Mouse (Mus musculus) hindbrain, embryonic 11.5 days (tissue): ENCODE data around the gene Got1. TPM values are rescaled to one million over a fixed set of nuclear protein-coding genes. Genes with fewer than 3 reads are reported as not detected.
"Not testable (repeated sequence)": the region's sequence is repeated elsewhere in the genome, so short reads cannot be mapped to it uniquely, and the experiment has no call there.

Experiments used
- ATAC-seq: fragments of 200-750 bp; cut with Nextera tagmentation; 2 replicates; pipeline ENCODE4 v1.8.0; 2017; ENCODE audit warnings: mild to moderate bottlenecking, moderate TSS enrichment, moderate library complexity; ENCODE audit not compliant: low FRiP score
- DNase-seq: peaks from one replicate; pipeline ENCODE4 v3.0.0-alpha.2; 2015; ENCODE audit warnings: low spot score
- H3K27ac ChIP-seq: fragments of 300-500 bp; sonication (generic); 2 replicates; pipeline ENCODE4 v1.5.1; 2014; ENCODE audit warnings: mild to moderate bottlenecking, low read depth, low read length
- H3K27me3 ChIP-seq: fragments of 300-500 bp; sonication (generic); 2 replicates; pipeline ENCODE4 v1.6.1; 2014; ENCODE audit warnings: mild to moderate bottlenecking, low read length, moderate library complexity, mixed read lengths; ENCODE audit not compliant: control insufficient read depth, insufficient read depth
- H3K36me3 ChIP-seq: fragments of 300-500 bp; sonication (generic); 2 replicates; pipeline ENCODE4 v1.6.1; 2014; ENCODE audit warnings: mild to moderate bottlenecking, low read length, moderate library complexity, mixed read lengths; ENCODE audit not compliant: control insufficient read depth, insufficient read depth
- H3K4me1 ChIP-seq: fragments of 300-500 bp; sonication (generic); replicated peaks from 2 replicates; pipeline ENCODE4 v1.6.1; 2014; ENCODE audit warnings: low read length, mixed read lengths; ENCODE audit not compliant: control insufficient read depth, insufficient read depth
- H3K4me2 ChIP-seq: fragments of 300-500 bp; sonication (generic); replicated peaks from 2 replicates; pipeline ENCODE4 v1.6.1; 2014; ENCODE audit warnings: mild to moderate bottlenecking, low read depth, low read length
- H3K4me3 ChIP-seq: fragments of 300-500 bp; sonication (generic); 2 replicates; pipeline ENCODE4 v1.5.1; 2014; ENCODE audit warnings: low read depth, low read length
- H3K9ac ChIP-seq: fragments of 300-500 bp; sonication (generic); 2 replicates; pipeline ENCODE4 v1.6.1; 2014; ENCODE audit warnings: low read depth, low read length
- H3K9me3 ChIP-seq: fragments of 300-500 bp; sonication (generic); 2 replicates; pipeline ENCODE4 v1.6.1; 2016; ENCODE audit warnings: low read length; ENCODE audit not compliant: control insufficient read depth
- WGBS: fragments of 180-500 bp; shearing (Covaris S2); extraction: QIAGEN DNeasy Blood & Tissue Kit; methylation state at CpG from one replicate; pipeline ENCODE4 v1.1.7; 2014; 5-methylcytosine and 5-hydroxymethylcytosine counted together
- polyA plus RNA-seq: library from polyadenylated mRNA; unstranded; fragments of >200 nt; fragmentation: Nextera tagmentation; extraction: Ambion mirVana; gene quantifications from 2 replicates; pipeline ENCODE4 v1.2.1, GENCODE M21; 2014

The Got1 gene
- polyA plus RNA-seq, 1 experiment from 2014 or later = 51.0 TPM

DNA sequence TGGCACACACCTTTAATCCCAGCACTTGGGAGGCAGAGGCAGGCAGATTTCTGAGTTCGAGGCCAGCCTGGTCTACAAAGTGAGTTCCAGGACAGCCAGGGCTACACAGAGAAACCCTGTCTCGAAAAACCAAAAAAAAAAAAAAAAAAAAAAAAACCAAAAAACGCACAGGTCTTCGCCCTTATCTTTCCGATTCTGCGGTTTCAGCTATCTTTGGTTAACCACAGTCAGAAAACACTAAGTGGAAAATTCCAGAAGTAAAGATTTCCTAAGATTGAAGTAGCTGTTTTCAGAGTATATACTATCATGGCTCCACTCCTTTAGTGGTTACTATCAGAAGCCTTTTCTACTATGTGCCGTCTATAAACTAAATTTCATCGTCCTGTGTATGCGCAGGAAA, 20.8 kb downstream of the Got1 start:
- 96% methylated on average over 8 of the region's 9 CpGs for WGBS

GRCm38 (mm10) chr19:43502630-43503029, 21.8 kb downstream of the Got1 start:
- Histone ChIP-seq H3K4me2 (no peak overlapping the region), H3K27me3 (no peaks in the 10 kb centered on the region), H3K27ac (no peak overlapping the region), H3K4me3 (no peak overlapping the region), H3K4me1 (no peaks in the 10 kb centered on the region), H3K36me3 (peaks cover 3% of the 10 kb centered on the region; the same call in 1 of the 2 replicates), H3K9me3 (no peaks in the 10 kb centered on the region), H3K9ac (no peak overlapping the region)
- ATAC-seq = no peak
- WGBS = 84% methylated on average over 11 of the region's 11 CpGs
- no peak for DNase-seq

More for the DNA sequence above, 20.8 kb downstream of the Got1 start:
- not testable (repeated sequence) for H3K4me2 ChIP-seq, H3K27ac ChIP-seq, H3K9me3 ChIP-seq, H3K4me1 ChIP-seq, ATAC-seq, DNase-seq, H3K9ac ChIP-seq, H3K27me3 ChIP-seq, H3K4me3 ChIP-seq, H3K36me3 ChIP-seq

DNA sequence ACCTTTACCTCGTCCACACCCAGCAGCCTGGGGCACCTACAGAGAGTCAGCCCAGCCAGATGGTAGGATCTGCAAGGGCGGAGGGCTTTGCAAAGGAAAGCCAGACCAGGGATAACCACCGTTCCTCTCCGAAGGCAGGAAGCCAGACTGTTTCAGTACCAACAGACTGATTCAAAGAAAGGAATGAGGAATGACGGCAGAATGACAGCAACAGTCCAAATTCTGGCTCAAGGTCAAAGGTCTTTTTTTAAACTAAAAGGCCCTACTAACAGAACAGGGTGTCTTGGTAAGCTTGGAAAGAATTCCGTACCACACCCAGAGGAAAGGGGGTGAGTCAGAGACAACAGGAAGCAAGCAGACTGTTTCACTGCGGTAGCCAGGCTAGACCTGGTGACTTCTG, 25.5 kb downstream of the Got1 start:
- no peak overlapping the region for H3K4me3 ChIP-seq
- no peaks in the 10 kb centered on the region for H3K27me3 ChIP-seq
- H3K36me3 ChIP-seq = peaks cover 3% of the 10 kb centered on the region; the same call in 1 of the 2 replicates
- H3K9ac ChIP-seq = no peak overlapping the region
- ATAC-seq (no peak), DNase-seq (no peak)
- no peak overlapping the region for H3K27ac ChIP-seq
- H3K9me3 ChIP-seq = no peaks in the 10 kb centered on the region
- WGBS = 93% methylated on average over 7 of the region's 7 CpGs
- H3K4me1 ChIP-seq = no peaks in the 10 kb centered on the region
- no peak overlapping the region for H3K4me2 ChIP-seq

- H3K4me2 ChIP-seq = no peak overlapping the region
- H3K4me1 ChIP-seq = no peaks in the 10 kb centered on the region
- H3K4me3 ChIP-seq = no peak overlapping the region
- WGBS = 87% methylated on average over 7 of the region's 7 CpGs
- DNase-seq (no peak), ATAC-seq (no peak)
- H3K27ac ChIP-seq = no peak overlapping the region
- H3K27me3 ChIP-seq = no peaks in the 10 kb centered on the region
- no peaks in the 10 kb centered on the region for H3K9me3 ChIP-seq
- H3K9ac ChIP-seq = no peak overlapping the region
- H3K36me3 ChIP-seq = peaks cover 3% of the 10 kb centered on the region; the same call in 1 of the 2 replicates
Measured at GRCm38 (mm10) chr19:43497440-43497839, 27.0 kb downstream of the Got1 start.

DNA sequence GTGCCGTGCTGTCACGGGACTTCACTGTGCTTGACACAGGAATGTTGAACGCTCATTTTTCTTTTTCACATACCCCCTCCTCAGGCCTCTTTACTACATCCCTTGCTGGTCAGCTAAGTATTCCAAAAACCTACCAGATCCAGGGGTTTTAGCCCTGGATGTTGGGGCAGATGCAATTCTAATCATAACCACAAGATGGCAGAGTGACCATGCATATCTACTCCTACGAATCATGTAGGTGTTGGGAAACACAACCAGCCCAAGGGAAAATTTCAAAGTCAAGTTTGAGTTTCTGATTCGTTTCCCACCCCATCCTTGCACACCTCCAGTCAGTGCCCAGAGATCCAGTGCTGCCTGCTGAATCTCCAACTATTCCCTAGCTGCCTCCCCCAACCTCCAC, 28.6 kb downstream of the Got1 start:
- Histone ChIP-seq H3K27me3 (no peaks in the 10 kb centered on the region), H3K9ac (no peak overlapping the region), H3K4me1 (no peaks in the 10 kb centered on the region), H3K4me2 (no peak overlapping the region), H3K4me3 (no peak overlapping the region), H3K27ac (no peak overlapping the region), H3K36me3 (peaks cover 3% of the 10 kb centered on the region; the same call in 1 of the 2 replicates), H3K9me3 (no peaks in the 10 kb centered on the region)
- WGBS = 21% methylated on average over 5 of the region's 5 CpGs
- ATAC-seq (no peak), DNase-seq (peak; percentile 79)

DNA sequence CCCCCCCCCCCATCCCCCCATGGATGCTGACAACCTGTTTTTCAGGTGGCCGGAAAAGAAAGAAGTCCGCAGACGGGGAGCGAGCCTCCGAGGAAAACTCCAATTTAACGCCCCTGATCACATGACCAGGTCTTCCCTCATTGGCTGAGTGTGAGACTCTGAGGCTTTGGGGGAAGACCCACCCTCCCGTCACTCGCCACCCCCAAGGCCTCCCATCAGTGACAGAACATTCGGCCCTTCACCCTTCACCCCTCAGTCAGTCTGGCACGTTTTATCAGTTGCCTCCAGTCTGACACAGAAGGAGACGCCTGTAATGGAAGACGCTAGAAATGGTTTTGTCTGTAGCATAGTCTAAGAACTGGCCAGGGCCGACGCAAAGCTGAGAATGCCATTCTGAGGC, 29.5 kb downstream of the Got1 start:
- DNase-seq (peak; percentile 30), ATAC-seq (no peak)
- Histone ChIP-seq H3K9ac (peak overlapping the region; percentile 33; the same call in 1 of the 2 replicates), H3K27me3 (no peaks in the 10 kb centered on the region), H3K4me1 (no peaks in the 10 kb centered on the region), H3K27ac (no peak overlapping the region), H3K4me2 (peak overlapping the region; percentile 39), H3K36me3 (no peaks in the 10 kb centered on the region), H3K9me3 (no peaks in the 10 kb centered on the region), H3K4me3 (peak overlapping the region; percentile 18; the same call in 1 of the 2 replicates)
- 19% methylated on average over 14 of the region's 14 CpGs for WGBS

DNA sequence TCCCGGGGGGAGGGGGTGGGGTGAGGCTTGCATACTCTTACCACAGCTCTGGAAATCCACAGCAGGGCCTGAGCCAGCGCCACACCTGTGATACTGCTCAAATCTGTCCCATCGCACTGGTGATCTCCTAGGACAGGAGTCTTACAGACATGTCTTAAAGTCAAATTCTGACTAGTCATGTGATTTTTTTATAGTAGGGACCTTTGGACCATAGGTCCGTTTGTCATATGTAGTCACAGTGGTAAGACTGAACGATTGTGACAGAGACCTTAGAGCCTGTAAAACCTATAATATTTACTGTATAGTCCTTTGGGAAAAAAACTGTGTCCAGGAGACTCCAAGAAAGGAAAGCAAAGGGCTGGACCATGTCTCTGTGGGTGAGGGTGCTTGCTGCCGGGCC, 30.5 kb downstream of the Got1 start:
- Histone ChIP-seq H3K4me2 (no peak overlapping the region), H3K27ac (no peak overlapping the region), H3K4me3 (no peak overlapping the region), H3K9me3 (no peaks in the 10 kb centered on the region), H3K4me1 (no peaks in the 10 kb centered on the region), H3K36me3 (no peaks in the 10 kb centered on the region), H3K27me3 (no peaks in the 10 kb centered on the region), H3K9ac (no peak overlapping the region)
- no peak for DNase-seq
- WGBS = 83% methylated on average over 6 of the region's 6 CpGs
- no peak for ATAC-seq

GRCm38 (mm10) chr19:43493316-43493715, 31.1 kb downstream of the Got1 start:
- H3K4me3 ChIP-seq, DNase-seq, H3K9me3 ChIP-seq, H3K27ac ChIP-seq, H3K27me3 ChIP-seq, ATAC-seq, H3K9ac ChIP-seq, H3K4me2 ChIP-seq, H3K36me3 ChIP-seq, H3K4me1 ChIP-seq: not testable (repeated sequence)
- 94% methylated on average over 1 of the region's 1 CpGs for WGBS

GRCm38 (mm10) chr19:43487429-43487828, 37.0 kb downstream of the Got1 start:
- ATAC-seq (no peak), DNase-seq (peak; percentile 54)
- Histone ChIP-seq H3K27me3 (no peaks in the 10 kb centered on the region), H3K36me3 (no peaks in the 10 kb centered on the region), H3K4me1 (no peaks in the 10 kb centered on the region), H3K9ac (no peak overlapping the region), H3K4me2 (no peak overlapping the region), H3K9me3 (no peaks in the 10 kb centered on the region), H3K27ac (no peak overlapping the region), H3K4me3 (no peak overlapping the region)
- whole genome bisulfite sequencing = 37% methylated on average over 3 of the region's 3 CpGs
